Mouse (Mus musculus): Measurements from ENCODE around the gene Cwc22.

Gene Cwc22

DNA sequence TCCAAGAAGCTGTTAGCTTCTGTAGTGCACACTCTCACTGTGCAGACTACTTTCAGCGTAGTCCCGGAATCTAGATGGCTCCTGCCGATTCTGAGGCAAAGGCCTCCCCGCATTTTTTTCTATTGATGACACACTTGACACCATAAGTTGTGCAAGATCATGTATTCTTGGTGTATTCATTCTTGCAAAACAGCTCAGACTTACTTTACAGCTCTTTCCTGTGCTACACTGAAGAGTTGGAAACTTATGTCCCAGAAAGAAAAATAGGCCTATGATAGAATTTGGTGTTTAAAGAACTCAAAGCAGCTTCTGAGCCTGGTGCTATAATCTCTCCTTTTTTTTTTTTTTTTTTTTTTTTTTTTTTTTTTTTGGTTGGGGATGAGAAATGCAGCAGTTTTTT, 23.8 kb upstream of the Cwc22 start:
- DNase-seq (ENCODE audit: low read depth) = no peak

- DNase-seq (ENCODE audit: low read depth) = no peak
Observed at GRCm38 (mm10) chr2:77962450-77963193, 16.4 kb upstream of the Cwc22 start.

GRCm38 (mm10) chr2:77961256-77961655, 15.1 kb upstream of the Cwc22 start:
- no peak for DNase-seq (ENCODE audit: low read depth)

DNA sequence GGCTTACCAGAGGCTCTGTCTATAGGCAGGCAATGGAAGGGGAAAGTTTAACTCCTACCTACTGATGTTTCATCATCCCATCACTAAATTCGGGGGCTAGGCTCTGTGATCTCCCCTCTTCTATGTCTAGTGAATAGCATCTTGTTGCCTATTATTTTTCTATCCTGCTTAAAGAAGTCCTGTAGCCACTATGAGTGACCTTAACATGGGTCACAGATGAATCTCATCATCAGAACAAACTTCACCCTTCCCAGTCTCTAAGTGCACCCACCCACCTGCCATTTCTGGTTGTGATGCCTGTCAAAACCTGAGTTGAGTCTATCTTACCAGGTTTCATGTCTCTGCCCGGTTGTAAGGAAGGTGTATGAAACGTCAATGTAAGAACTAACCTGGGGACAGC, 14.5 kb upstream of the Cwc22 start:
- no peak for DNase-seq (ENCODE audit: low read depth)

- no peak for DNase-seq (ENCODE audit: low read depth)
Observed at GRCm38 (mm10) chr2:77959341-77959740, 13.2 kb upstream of the Cwc22 start.

DNA sequence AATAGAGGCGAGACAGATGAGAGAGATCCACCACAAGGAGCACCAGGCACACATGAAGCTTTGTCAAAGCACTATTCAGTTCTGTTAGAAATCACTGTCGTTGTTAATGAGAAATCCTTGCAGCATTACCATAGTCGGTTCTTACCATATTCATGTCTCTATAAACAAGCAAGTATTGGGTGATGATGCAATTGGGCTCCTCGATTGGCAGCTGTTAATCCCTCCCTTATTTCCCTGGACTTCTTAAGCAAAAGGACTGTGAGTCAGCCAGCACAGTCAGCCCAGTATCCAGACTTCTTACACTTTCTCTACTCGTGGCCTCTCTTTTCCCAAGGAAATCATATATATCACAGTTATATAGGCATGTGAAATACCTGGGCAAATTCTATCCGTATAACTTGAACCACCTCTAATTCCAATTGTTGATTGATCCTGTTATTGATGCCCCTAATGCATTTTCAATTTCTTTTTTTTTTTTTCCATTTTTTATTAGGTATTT, 5.3 kb upstream of the Cwc22 start:
- DNase-seq (ENCODE audit: low read depth) = no peak

DNA sequence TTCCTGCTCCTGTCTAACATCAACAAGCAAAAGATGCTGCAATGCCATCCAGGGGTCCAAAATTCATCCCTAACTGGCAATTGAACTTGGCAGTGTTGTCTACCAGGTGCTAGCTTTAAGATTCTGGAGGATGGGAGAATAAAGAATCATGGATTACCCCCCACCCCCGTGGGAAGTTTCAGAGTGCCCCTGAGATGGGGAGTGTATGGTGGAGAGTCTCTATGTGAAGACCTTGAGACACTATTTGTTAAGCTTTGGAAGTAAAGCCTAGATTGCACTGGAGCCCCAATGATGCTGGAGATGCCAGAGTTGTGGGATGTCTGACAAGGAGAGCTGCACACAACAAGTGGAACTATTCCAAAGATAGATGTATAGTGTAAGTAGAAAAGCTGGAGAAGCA, 3.9 kb upstream of the Cwc22 start:
- no peak for DNase-seq (ENCODE audit: low read depth)

GRCm38 (mm10) chr2:77949521-77949920, 3.3 kb upstream of the Cwc22 start:
- no peak for DNase-seq (ENCODE audit: low read depth)

DNA sequence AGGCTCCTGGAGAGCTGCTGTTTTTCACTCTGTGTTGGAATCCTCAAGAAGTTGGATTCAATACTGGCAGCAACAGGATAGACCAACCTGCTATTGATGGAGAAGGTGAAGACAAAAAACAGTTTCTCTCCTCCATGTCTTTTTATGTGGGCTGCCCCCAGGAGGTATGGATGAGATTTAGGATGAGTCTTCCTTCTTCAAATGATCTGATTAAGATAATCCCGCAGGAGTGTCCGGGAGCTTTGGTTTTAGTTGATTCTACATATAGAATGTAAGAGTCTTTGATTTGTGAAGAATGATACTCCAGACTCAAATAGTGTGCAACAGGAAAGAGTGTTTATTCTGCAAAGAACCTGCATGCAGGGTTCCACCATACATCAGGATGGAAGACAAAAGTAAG, 2.7 kb upstream of the Cwc22 start:
- no peak for DNase-seq (ENCODE audit: low read depth)

GRCm38 (mm10) chr2:77948126-77948525, 2.0 kb upstream of the Cwc22 start:
- DNase-seq (ENCODE audit: low read depth) = no peak

DNA sequence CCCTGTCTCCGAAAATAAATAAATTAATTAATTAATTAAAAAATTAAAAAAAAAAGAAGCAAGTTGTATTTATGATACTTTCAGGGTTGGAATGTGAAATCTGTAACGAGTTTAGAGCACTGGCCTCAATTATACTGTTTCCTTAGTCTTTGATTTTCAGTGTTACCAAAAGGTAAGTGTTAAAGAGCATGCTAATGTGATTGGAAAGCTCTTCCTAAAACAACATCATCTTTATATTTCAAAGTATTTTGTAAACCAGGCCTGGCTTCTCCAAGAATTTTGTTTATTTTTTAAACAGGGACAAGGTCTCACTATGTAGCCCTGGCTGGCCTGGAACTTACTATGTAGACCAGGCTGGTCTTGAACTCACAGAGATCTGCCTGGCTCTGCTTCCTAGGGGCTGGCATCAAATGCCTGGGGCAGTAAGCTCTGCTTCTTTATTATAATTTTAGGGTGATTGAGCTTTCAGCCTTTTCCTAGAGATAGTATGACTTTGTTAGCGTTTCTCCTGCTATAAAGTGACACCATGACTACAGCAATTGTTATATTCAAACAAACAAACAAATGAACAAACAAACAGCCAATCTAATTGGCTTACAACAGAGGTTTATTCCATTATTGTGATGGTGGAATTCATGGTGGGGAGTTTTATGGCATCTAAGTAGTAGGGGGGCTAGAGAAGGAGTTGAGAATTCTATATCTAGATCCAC, 1.1 kb upstream of the Cwc22 start:
- DNase-seq (ENCODE audit: low read depth) = no peak

DNA sequence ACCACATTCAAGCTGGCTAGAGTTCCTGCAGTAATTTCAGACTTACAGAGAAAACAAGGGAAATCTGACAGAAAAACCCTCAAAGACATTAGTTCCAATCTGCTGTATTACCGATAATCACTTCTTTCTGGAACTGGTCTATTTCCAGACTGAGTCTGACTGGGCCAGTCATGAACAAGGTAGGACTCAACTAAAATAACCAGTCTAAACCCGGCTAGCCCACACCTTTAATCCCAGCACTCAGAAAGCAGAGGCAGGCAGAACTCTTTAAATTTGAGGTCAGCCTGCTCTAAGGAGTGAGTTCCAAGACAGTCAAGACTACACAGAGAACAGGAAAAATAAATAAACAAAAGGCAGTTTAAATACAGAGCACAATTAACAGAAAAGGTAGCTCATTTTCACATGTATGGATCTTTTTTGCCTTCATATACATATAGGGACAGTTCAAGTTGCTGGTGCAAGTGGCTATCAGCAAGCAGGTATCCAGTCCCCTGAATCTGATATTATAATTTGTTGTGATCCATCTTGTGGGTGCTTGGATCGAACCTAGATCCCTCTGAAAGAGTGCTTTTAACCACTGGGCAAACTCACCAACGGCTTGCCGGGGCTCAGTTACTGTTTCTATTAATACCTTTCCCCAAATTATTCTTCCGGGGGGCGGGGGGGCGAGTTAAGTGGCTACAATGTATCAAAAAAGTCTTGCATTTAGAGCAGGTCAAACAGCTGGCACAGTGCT, 1.1 kb downstream of the Cwc22 start:
- no peak for DNase-seq (ENCODE audit: low read depth)

DNA sequence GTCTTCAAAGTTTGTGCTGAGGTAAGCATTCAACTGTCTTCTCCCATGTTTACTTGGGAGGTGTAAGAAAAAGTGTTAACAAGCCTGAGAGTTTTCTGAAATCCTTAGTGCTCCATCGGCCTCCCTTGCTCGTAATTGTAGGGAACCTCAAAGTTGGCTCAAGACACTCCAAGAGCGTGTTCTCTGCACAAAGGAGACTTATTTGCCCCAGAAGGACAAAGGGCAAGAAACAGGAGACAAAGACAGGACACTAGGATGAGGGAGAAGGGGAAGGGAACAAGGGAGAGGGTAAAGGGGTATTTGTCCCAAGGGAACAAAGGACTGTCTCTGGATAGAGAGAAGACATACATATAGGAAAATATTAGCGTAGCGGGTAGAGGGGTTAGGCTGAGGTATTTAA, 1.9 kb downstream of the Cwc22 start:
- no peak for DNase-seq (ENCODE audit: low read depth)

- DNase-seq (ENCODE audit: low read depth) = peak; percentile 20
Observed at GRCm38 (mm10) chr2:77941944-77942343, 4.2 kb downstream of the Cwc22 start.

- DNase-seq (ENCODE audit: low read depth) = no peak
Observed at GRCm38 (mm10) chr2:77938317-77938716, 7.9 kb downstream of the Cwc22 start.

DNA sequence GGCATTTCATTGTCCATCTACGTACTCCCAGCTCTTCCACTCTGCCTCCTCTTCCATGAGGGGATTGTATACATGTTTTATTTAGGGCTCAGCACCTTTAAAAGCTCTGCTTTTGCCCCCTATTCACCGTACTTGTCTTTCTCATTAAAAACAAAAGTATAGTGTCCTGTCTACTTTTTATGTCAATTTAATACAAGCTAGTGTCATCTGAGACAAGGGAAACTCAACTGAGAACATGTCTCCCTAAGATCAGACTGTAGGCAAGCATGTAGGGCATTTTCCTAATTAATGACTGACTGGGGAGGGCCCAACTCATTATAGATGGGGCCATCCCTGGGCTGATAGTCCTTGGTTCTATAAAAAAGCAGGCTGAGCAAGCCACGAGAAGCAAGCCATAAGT, 8.4 kb downstream of the Cwc22 start:
- no peak for DNase-seq (ENCODE audit: low read depth)

- DNase-seq (ENCODE audit: low read depth) = no peak
Observed at GRCm38 (mm10) chr2:77934138-77934537, 12.0 kb downstream of the Cwc22 start.

DNA sequence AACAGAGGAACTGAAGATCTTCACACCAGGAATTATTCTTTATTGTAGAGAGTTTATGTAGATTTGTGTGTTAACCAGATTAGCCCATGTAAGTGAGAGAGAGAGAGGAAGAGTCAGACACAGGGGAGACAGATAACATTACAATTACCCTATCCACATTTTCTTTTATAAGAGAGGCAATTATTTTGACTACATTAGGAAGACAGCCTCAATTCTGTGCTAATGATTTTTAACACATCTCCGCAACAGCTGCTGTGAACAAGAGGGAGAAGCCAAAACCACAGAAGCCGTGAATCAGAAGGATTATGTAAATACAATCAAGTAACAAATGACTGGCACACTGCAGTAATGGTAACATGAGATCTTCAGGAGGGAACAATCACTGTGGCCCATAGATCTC, 12.5 kb downstream of the Cwc22 start:
- DNase-seq (ENCODE audit: low read depth) = peak; percentile 8

GRCm38 (mm10) chr2:77931958-77932357, 14.2 kb downstream of the Cwc22 start:
- no peak for DNase-seq (ENCODE audit: low read depth)

DNA sequence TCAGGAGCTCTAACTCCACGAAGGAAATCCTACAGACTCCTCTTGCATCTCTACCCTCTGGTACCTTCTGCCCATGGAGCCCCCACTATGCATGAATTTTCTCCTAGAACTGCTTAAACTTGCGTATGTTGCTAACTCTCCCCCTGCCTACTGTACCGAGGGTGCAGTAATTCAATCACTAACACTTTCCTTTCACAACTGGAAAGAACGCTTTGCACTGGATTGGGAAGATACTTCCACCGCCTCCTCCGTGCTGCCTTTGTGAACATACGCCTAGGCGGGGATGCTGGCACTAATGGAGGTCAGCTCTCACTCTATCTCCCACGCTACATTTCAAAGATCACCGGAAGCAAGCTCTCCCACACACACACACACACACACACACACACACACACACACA, 17.8 kb downstream of the Cwc22 start:
- no peak for DNase-seq (ENCODE audit: low read depth)

- no peak for DNase-seq (ENCODE audit: low read depth)
Observed at GRCm38 (mm10) chr2:77926468-77926867, 19.7 kb downstream of the Cwc22 start.

DNA sequence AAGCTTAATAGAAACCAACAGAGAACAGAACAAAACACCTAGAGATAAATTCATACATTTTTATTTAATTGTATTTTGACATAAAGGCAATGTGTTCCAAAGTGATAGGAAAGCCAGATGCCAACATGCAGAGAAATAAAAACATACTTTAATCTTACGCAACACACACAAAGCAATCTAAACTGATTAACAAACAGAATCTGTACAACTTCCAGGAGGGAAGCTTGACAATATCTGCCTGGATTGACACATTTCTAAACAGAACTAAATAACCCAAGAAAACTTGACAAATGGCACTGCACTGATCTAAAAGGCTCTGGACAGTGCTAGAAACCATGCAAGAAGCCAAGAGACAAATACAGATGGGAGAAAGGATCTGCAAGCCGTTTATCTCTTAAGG, 20.2 kb downstream of the Cwc22 start:
- no peak for DNase-seq (ENCODE audit: low read depth)

Data from 416B (cell line).